Mouse (Mus musculus): ENCODE measurements around the gene Krtap16-1.

GRCm38 (mm10) chr11:99983442-99983841 lies 3.0 kb downstream of the Krtap16-1 start:
- TF ChIP-seq POLR2A (IDR thresholded peaks at IDR 0.05; ENCODE audit: borderline replicate concordance, low read depth, low read length): no peak
- TF ChIP-seq CTCF (IDR thresholded peaks at IDR 0.05; ENCODE audit: low read depth, low read length): no peak
